Mouse (Mus musculus): ENCODE measurements at regions not wholly inside any gene's neighbourhood (a gene's known extent, or its start where the extent isn't known, plus 50 kb on each side); places are given as distances from the start of the nearest gene placed in this dataset.
A peak's percentile ranks its signal among the peaks of the same experiment; 100 is the strongest.

- H3K4me1 ChIP-seq (ENCODE audit: control insufficient read depth, insufficient read depth, low read length), result no peaks in the 10 kb centered on the region
- no peaks in the 10 kb centered on the region for H3K9me3 ChIP-seq (ENCODE audit: control insufficient read depth, low read length)
- no peaks in the 10 kb centered on the region for H3K36me3 ChIP-seq (ENCODE audit: control insufficient read depth, insufficient read depth, low read length)
- no peak overlapping the region for H3K9ac ChIP-seq (ENCODE audit: low read depth, low read length)
- no peak for ATAC-seq (ENCODE audit: low FRiP score, low TSS enrichment)
- 58% methylated on average over 5 of the region's 5 CpGs for WGBS
- H3K4me2 ChIP-seq (replicated peaks; ENCODE audit: low read depth, low read length), result no peak overlapping the region
- H3K27me3 ChIP-seq (ENCODE audit: control insufficient read depth, insufficient read depth, low read length), result no peaks in the 10 kb centered on the region
- no peak overlapping the region for H3K27ac ChIP-seq (ENCODE audit: low read depth, low read length)
- H3K4me3 ChIP-seq (ENCODE audit: low read length), result no peak overlapping the region
These were observed 1889.1 kb upstream of the Lrrc6 start for GRCm38 (mm10) chr15:68389855-68390254.

GRCm38 (mm10) chr15:68387349-68388065 is 1886.8 kb upstream of the Lrrc6 start:
- H3K9me3 ChIP-seq (ENCODE audit: control insufficient read depth, low read length), result no peaks in the 10 kb centered on the region
- H3K4me3 ChIP-seq (ENCODE audit: low read length), result no peak overlapping the region
- H3K36me3 ChIP-seq (ENCODE audit: control insufficient read depth, insufficient read depth, low read length), result no peaks in the 10 kb centered on the region
- no peaks in the 10 kb centered on the region for H3K27me3 ChIP-seq (ENCODE audit: control insufficient read depth, insufficient read depth, low read length)
- no peak overlapping the region for H3K27ac ChIP-seq (ENCODE audit: low read depth, low read length)
- no peak overlapping the region for H3K9ac ChIP-seq (ENCODE audit: low read depth, low read length)
- H3K4me1 ChIP-seq (ENCODE audit: control insufficient read depth, insufficient read depth, low read length), result no peaks in the 10 kb centered on the region
- no peak overlapping the region for H3K4me2 ChIP-seq (replicated peaks; ENCODE audit: low read depth, low read length)
- 44% methylated on average over 4 of the region's 4 CpGs for WGBS
- no peak for ATAC-seq (ENCODE audit: low FRiP score, low TSS enrichment)

DNA sequence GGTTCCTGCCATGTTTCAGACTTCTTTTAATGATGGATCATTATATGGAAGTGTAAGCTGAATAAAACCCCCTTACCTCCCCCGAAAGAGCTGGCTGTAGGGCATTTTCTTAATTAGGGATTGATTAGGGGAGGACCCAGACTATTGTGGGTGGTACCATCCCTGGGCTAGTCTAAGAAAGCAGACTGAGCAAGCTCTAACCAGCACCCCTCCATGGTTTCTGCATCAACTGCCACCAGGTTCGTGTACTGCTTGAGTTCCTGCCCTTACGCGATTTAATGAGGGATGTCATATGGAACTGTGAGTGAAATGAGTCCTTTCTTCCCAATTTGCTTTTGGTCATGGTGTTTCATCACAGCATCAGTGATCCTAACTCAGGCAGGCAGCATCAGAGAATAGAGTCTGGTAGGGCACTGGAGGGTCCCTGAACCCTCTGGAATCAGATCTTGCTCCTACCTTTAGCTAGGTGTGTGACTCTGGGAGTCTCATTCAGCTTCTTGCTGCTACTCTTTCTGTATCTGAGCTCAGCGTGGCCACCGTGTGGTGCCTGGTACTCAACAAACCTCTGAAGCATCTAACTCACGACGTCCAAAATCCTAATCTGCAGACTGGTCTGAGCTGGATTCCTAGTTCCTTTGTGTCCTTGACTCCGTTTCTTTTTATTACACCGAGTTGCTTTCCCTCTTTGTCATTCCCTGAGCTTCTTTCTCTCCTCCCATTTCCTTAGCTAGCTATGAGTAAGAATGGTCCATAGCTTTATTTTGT is 1884.0 kb upstream of the Lrrc6 start:
- Histone ChIP-seq H3K9ac (ENCODE audit: low read depth, low read length) (no peak overlapping the region), H3K27me3 (ENCODE audit: control insufficient read depth, insufficient read depth, low read length) (no peaks in the 10 kb centered on the region), H3K9me3 (ENCODE audit: control insufficient read depth, low read length) (no peaks in the 10 kb centered on the region), H3K4me3 (ENCODE audit: low read length) (no peak overlapping the region), H3K36me3 (ENCODE audit: control insufficient read depth, insufficient read depth, low read length) (no peaks in the 10 kb centered on the region), H3K4me2 (replicated peaks; ENCODE audit: low read depth, low read length) (no peak overlapping the region), H3K4me1 (ENCODE audit: control insufficient read depth, insufficient read depth, low read length) (no peaks in the 10 kb centered on the region), H3K27ac (ENCODE audit: low read depth, low read length) (no peak overlapping the region)
- 66% methylated on average over 10 of the region's 10 CpGs for WGBS
- no peak for ATAC-seq (ENCODE audit: low FRiP score, low TSS enrichment)

DNA sequence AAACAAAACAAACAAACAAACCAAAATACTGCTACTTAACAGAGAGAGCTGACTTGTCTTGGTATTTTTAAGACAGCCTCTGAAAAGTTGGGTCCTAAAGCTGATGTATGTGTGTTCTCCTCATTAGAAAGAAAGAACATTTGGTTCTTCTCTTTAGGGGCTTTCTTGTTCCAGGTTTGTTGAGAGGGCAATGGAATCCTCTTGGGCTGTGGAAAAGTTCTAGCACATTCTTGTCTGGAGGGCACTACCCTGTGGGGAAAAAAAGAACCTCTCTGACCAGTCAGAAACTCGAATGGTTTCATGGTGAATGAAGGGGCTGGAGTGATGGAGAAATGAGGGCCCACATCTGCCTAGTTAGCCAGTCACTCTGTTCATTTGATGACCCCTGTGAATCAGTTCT is 1874.5 kb upstream of the Lrrc6 start:
- Histone ChIP-seq H3K27me3 (ENCODE audit: control insufficient read depth, insufficient read depth, low read length) (no peaks in the 10 kb centered on the region), H3K9me3 (ENCODE audit: control insufficient read depth, low read length) (no peaks in the 10 kb centered on the region), H3K27ac (ENCODE audit: low read depth, low read length) (no peak overlapping the region), H3K9ac (ENCODE audit: low read depth, low read length) (no peak overlapping the region), H3K4me2 (replicated peaks; ENCODE audit: low read depth, low read length) (no peak overlapping the region), H3K4me1 (ENCODE audit: control insufficient read depth, insufficient read depth, low read length) (no peaks in the 10 kb centered on the region), H3K4me3 (ENCODE audit: low read length) (no peak overlapping the region), H3K36me3 (ENCODE audit: control insufficient read depth, insufficient read depth, low read length) (no peaks in the 10 kb centered on the region)
- ATAC-seq (ENCODE audit: low FRiP score, low TSS enrichment), result no peak
- WGBS, result 56% methylated on average over 1 of the region's 1 CpGs

GRCm38 (mm10) chr15:68366816-68367215 is 1866.1 kb upstream of the Lrrc6 start:
- ATAC-seq (ENCODE audit: low FRiP score, low TSS enrichment), result no peak

GRCm38 (mm10) chr15:68363058-68363735 is 1862.5 kb upstream of the Lrrc6 start:
- Histone ChIP-seq H3K27me3 (ENCODE audit: control insufficient read depth, insufficient read depth, low read length) (no peaks in the 10 kb centered on the region), H3K9ac (ENCODE audit: low read depth, low read length) (peak overlapping the region; percentile 88; the same call in 1 of the 2 replicates), H3K36me3 (ENCODE audit: control insufficient read depth, insufficient read depth, low read length) (no peaks in the 10 kb centered on the region), H3K9me3 (ENCODE audit: control insufficient read depth, low read length) (no peaks in the 10 kb centered on the region), H3K4me2 (replicated peaks; ENCODE audit: low read depth, low read length) (peak overlapping the region; percentile 60), H3K27ac (ENCODE audit: low read depth, low read length) (peak overlapping the region; percentile 57; the same call in 1 of the 2 replicates), H3K4me1 (ENCODE audit: control insufficient read depth, insufficient read depth, low read length) (peaks cover 9% of the 10 kb centered on the region; the same call in 1 of the 2 replicates), H3K4me3 (ENCODE audit: low read length) (peak overlapping the region; percentile 84)
- WGBS, result 0% methylated on average over 64 of the region's 72 CpGs
- ATAC-seq (ENCODE audit: low FRiP score, low TSS enrichment), result peak; percentile 97

More at GRCm38 (mm10) chr15:68366816-68367215, 1866.1 kb upstream of the Lrrc6 start:
- Histone ChIP-seq H3K9ac (ENCODE audit: low read depth, low read length) (no peak overlapping the region), H3K27me3 (ENCODE audit: control insufficient read depth, insufficient read depth, low read length) (no peaks in the 10 kb centered on the region), H3K4me3 (ENCODE audit: low read length) (no peak overlapping the region), H3K9me3 (ENCODE audit: control insufficient read depth, low read length) (no peaks in the 10 kb centered on the region), H3K4me2 (replicated peaks; ENCODE audit: low read depth, low read length) (no peak overlapping the region), H3K27ac (ENCODE audit: low read depth, low read length) (no peak overlapping the region), H3K4me1 (ENCODE audit: control insufficient read depth, insufficient read depth, low read length) (no peaks in the 10 kb centered on the region), H3K36me3 (ENCODE audit: control insufficient read depth, insufficient read depth, low read length) (no peaks in the 10 kb centered on the region)
- 76% methylated on average over 3 of the region's 3 CpGs for WGBS

GRCm38 (mm10) chr15:68362081-68363057 is 1861.7 kb upstream of the Lrrc6 start:
- peak overlapping the region; percentile 84 for H3K27ac ChIP-seq (ENCODE audit: low read depth, low read length)
- H3K27me3 ChIP-seq (ENCODE audit: control insufficient read depth, insufficient read depth, low read length), result no peaks in the 10 kb centered on the region
- ATAC-seq (ENCODE audit: low FRiP score, low TSS enrichment), result peak; percentile 72
- no peaks in the 10 kb centered on the region for H3K9me3 ChIP-seq (ENCODE audit: control insufficient read depth, low read length)
- H3K9ac ChIP-seq (ENCODE audit: low read depth, low read length), result peak overlapping the region; percentile 88
- H3K4me1 ChIP-seq (ENCODE audit: control insufficient read depth, insufficient read depth, low read length), result peaks cover 9% of the 10 kb centered on the region; the same call in 1 of the 2 replicates
- no peaks in the 10 kb centered on the region for H3K36me3 ChIP-seq (ENCODE audit: control insufficient read depth, insufficient read depth, low read length)
- under 1% methylated on average over 83 of the region's 121 CpGs for WGBS
- peak overlapping the region; percentile 84 for H3K4me3 ChIP-seq (ENCODE audit: low read length)
- peak overlapping the region; percentile 60 for H3K4me2 ChIP-seq (replicated peaks; ENCODE audit: low read depth, low read length)

Measured in kidney, embryonic 14.5 days (tissue).